Mouse (Mus musculus) G1E (cell line): ENCODE results near the gene Incenp.

ENCODE experiments used
- CTCF ChIP-seq: IDR thresholded peaks from 2 replicates; pipeline ENCODE4 v1.5.1; 2012; ENCODE audit warnings: low read depth, low read length, inconsistent platforms, mixed read lengths
- TAL1 ChIP-seq: conservative IDR thresholded peaks from 2 replicates; pipeline ENCODE4 v1.6.1; 2012; ENCODE audit warnings: low read depth, low read length, inconsistent platforms, mixed read lengths

DNA sequence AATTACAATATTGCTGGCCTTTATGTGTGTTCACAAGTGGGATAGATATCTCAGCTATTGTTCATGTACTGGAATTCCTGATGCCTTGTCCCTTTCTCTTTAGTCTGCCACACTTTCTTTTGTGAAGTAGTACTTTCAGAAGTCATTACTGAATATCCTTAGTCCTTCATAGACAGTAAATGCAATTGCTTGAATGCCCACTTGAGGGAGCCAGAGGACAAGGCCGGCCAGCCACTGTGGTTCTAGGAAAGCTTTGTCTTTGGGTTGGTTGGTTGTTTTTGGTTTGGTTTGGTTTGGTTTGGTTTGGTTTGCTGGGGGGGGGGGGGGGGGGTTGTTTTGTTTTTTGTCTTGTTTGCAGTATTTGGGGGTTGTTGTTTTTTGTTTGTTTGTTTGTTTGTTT, 16.6 kb upstream of the Incenp start:
- TF ChIP-seq TAL1 (no peak), CTCF (peak; percentile 92)
